Mouse (Mus musculus): ENCODE results near the gene Ralbp1.

Ralbp1 gene

DNA sequence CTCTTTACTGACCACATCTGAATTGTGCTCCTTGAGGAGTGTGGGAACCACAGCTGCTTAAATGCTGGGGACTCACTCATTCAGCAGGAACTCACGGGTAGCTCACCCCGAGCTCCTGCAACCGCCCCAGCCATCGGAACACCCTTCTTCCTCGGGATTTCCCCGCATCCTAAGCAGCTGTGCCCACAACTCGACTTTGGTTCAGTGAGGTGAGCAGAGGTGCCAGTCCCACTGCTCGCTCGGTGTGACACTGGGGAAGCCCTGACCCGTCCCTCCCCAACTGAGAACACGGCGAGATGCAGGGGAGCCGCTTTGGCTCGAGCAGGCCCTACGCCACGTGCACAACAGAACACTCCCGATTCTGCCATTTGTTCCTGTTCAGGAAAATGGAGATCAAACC is 35.1 kb downstream of the Ralbp1 start:
- DNase-seq (ENCODE audit: low spot score), result no peak

DNA sequence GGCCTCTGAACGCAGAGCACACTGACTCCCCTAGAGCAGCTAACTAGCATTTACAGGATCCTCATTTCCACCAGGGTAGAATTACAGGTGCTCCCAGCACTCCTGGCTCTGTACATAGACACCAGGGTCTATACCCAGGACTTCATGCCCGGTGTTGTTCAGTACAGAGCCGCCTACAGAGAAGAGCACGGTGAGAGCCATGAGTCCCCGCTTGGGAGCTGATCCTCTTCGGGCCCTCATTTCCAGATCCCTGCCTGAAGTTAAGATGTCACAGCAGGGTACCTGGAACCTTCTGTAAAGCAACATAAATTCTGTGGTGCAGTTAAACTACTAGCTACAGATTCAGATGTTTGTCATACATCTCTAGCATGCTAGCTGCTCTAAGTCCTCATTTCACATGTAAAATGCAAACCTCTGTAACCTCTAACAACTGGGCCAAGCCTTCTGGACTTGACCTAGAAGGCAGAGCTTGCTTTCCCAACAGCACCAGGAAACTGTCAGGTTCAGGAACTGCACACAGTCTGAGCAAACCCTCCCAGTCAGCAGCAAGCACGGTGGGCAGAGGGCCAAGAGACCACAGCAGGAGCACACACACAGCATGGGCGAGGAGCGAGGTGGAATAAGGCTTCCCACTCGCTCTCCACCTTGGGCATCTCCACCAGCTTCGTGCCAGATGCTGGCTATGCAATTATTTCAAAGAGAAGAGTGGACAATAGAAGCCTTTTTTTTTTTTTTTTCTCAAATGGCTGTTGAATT is 37.7 kb downstream of the Ralbp1 start:
- no peak for DNase-seq (ENCODE audit: low spot score)

DNA sequence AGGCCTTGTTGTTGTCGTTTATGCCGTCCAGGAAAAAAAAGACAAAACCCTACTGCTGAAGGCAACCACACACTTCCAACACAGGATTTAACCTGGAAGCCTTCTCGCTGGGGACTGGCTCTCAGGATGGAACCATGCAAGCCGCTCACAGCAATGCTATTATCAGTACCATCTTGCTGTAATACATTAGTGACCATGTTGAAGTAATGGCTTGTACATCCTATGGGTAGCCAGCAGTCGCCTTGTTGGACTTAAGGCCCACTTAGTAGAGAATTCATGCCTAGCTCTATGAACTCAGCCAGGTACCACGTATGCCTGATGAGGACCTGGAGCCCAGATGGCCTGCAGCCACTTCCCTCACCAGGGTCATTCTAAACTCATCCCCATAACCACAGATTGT is 40.2 kb downstream of the Ralbp1 start:
- no peak for DNase-seq (ENCODE audit: low spot score)

DNA sequence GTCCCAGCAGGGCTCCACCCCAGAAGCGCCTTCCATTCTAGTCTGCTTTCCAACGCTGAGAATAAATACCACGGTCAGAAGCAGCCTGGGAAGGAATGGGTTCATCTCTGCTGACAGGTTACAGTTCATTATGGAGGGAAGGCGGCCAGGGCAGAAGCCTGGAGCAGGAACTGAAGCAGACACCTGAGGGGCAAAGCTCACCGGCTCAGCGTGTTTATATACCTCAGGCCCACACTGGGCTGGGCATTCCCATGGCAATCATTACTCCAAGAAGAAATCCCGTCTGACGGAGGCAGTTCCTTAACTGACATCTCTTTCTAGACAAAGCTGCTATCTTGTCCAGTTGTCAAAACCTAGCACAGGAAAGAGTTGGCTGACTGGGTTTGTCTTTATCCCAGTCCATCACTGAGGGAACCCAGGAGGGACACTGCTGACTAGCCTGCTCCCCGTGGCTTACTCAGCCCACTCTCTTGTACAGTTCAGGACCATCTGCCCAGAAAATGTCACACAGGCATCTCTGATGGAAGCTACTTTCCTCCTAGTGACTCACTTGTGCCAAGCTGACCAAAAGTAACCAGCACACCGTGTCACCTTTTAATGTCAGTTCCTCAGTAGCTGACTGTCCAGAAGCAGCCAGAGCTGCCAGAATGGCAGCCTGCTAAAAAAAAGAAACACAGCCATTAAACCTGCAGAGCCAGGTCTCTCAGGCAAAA is 42.8 kb downstream of the Ralbp1 start:
- no peak for DNase-seq (ENCODE audit: low spot score)

DNA sequence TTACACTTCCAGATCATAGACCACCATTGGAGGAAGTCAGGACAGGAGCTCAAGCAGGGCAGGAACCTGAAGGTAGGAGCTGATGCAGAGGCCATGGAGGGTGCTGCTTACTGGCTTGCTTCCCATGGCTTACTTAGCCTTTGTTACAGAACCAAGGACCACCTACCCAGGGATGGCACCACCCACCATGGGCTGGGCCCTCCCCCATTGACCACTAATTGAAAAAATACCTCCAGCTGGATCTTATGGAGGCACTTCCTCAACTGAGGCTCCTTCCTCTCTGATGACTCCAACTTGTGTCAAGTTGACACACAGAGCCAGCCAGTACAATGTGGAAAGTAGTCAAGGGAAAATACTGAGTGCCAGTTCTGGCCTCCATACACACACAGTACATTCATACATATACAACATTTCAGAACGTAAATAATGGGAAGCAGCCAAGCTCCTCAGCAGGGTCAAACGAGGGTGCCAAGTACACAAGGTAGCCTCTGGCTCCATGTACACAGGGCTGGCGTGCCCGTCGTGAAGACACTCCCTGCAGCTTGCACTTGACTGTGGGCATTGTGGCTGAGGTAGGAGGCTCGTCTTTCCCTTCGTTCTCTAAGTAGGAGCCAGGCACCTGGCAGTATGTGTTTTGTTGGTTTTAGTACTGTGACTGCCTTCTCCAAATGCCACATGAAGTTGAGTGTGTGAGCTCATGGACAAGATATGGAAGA is 45.9 kb downstream of the Ralbp1 start:
- DNase-seq (ENCODE audit: low spot score), result no peak

DNA sequence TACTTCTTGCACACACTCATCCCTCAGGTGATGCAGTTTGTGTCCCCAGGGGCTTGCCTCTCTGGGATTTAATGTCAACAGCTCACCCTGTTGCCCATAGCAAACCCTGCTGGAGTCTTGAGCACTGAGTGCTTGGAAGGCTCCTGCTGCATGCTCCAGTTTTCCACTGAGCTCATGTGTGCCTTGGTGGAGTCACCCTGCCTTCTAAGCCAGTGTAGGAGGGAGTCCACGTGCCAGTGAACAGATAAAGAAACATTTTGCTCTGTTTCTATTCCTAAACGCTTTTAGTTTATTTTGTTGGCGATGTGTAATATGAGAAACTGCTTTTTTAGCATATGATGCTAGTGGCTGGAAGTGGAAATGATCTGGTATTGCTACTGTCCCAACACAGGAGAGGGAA is 48.9 kb downstream of the Ralbp1 start:
- DNase-seq (ENCODE audit: low spot score), result no peak

DNA sequence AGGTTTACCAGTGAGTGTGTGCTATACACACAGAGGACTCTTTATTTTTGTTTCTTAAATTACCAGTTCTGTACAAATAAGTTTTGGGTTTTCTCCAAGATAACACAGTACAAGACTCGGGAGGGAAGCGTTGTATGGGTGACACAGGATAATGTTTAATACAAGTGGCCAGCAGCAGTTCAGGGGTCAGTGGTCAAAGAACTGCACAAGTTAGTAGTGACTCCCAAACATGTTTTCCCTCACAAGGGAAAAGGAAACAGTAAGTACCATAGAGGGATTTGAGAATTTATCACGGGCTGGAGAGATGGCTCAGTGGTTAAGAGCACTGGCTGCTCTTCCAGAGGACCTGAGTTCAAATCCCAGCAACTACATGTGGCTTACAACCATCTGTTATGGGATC is 51.7 kb downstream of the Ralbp1 start:
- DNase-seq (ENCODE audit: low spot score), result no peak

DNA sequence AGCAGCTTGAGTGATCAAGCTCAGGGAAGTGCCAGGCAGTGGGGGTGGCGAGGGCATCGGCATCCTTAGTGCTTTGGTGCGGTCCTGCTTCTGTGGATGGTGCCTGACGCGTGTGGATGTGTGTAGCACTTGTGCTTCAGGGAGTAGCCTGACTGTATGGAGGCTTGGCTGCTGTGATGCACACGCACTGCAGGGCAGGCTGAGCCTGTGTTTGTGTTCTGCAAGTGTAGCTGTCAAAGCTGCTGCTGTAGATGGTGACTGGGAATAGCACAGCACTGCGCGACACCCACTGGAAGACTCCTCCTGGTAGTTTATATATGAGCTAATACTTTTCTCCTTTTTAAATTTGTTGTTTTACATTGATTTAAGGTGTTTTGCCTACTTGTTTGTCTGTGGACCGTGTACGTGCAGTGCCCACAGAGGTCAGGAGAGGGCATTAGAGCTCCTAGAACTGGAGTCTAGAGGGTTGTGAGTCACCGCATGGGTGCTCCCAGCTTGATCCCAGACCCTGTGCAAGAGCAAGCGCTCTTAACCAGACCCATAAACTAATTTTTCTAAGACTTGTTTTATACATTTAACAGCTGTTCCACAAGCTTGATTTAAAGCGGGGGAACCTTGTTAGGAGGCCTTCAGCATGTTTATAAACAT is 55.3 kb downstream of the Ralbp1 start:
- no peak for DNase-seq (ENCODE audit: low spot score)

DNA sequence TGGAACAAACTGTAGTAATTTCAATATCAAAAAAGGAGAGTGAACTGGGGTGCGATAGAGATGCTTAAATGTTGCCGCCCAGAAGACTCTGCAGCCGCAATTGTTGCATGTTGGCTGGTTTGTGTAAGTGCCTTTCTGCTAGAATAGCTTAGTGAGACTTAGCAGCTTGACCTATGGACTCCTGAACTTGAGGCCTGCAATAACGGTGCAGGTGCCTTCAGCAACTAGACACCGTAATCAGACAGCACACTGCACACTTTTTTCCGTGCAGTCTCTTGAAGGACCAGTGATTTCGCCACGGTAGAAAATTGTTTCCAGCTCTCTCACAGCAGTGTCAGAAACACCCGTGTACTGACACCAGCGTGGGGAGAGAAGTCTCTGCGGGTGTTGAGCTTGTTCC is 56.6 kb downstream of the Ralbp1 start:
- no peak for DNase-seq (ENCODE audit: low spot score)

DNA sequence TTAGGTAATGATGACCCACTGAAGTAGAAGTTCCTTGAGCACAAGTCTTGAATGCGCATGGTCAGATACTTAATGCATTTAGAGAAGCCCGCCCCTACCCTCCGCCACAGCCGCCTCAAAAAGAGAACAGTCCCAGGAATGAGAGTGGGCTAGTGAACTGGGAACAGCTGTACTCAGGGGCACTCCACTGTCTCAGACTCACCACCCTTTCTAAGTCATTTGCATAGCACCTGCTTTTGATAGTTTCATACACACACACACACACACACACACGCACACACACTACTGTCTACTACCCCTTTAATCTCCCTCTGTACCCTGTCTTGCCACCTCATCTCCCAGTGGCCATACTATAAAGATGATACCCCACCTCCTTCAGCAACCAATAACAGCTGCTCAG is 57.7 kb downstream of the Ralbp1 start:
- no peak for DNase-seq (ENCODE audit: low spot score)

DNA sequence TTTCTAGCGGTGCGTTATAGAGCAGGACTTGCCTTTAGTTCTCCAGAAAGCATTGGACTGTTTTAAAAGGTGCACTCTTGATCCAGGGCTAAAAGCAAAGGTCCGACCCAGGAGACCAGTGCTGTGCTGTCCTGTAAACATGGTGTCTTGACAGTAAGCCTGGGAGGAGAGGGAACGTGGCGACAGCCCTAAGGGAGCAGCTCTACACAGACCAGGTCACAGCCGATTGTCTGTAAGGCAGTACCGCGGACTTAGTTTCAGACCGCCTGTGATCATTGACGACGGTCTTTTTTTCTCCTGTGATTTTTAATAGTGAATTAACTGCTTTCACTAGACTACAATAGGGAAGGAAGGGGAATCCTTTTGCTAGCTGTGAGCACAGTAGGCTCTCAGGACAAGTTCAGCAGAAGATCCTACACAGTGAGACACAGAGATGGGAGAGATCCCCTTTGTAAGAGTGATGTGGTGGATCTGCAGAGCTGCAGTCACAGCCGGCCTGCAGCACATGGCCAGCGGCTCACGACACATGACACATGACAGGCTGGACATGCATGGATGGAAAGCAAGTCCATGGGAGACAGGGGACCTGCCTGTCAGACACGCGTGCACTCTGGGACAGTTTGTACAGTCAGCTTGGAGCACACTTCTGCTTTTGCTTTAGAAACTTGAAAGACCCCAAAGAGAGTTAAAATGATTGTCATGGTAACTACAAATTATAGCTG is 58.3 kb downstream of the Ralbp1 start:
- no peak for DNase-seq (ENCODE audit: low spot score)

DNA sequence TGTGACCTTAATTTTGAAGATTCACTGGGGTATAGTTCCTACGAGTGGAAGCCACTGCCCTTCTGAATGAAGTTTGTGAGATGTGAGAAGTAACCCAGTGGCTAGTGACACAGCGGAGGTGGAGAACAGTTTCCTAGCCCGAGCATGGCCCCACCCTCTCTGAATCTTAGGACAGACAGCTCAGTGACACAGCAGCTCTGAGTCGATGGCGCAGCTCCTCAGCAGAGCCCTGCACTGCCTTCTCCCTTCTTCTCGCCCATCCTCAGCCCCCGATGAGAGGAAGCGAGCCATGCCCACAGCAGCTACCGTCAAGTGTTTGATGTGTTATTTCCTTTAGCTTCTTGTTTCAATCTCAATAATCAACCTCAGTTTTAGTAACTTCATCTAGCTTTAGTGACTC is 59.3 kb downstream of the Ralbp1 start:
- no peak for DNase-seq (ENCODE audit: low spot score)

DNA sequence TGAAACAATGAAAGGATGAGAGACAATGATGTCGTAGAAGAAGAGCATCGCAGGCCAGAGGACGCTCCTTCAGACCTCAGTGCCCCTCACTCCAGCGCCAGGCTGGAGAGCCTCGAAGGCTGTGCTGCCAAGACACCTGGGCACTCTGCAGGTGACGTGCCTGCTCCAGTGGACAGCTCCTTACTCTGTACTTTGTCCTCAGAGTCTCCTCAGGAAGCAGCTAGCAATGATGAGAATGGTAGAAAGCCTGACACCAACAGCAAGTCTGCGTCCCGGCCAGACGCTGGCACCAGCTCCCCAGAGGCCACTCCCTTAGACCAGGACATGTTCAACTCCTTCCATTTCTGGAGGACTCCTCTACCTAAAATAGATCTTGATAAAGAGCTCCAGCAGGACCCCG is 61.4 kb downstream of the Ralbp1 start:
- no peak for DNase-seq (ENCODE audit: low spot score)

DNA sequence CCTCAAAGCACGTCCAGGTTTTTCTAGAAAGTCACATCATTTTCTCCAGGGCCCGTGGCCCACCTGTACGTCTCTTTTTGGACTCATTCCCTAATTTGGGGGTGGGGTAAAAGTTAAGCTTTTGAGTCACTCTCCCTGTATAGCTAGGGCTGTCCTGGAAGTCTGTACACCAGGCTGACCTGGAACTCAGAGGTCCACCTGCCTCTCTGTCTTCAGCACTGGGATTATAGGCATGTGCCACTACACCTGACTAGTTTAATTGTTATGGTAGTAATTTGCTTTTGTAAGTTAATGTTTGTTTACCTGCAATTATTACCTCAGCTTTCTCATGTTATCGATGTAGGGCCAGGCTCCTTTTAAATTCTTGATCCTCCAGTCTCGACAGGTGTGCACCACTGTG is 63.2 kb downstream of the Ralbp1 start:
- DNase-seq (ENCODE audit: low spot score), result no peak

DNA sequence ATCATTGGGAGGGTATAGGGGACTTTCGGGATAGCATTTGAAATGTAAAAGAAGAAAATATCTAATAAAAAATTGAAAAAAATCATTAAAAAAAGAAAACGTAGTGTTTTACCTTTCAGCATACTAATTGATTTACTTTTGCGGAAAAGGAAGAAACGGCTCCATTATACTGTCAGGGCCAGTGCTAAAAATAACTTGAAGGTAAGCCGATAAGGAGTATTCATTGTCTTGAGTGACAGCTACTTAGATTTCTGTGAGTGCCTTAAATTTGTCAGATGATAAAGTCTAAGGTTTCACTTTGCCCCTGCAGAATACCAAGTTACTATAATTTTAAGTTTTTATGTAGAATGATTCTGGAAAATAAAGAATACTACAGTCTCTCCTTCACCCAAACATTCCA is 65.4 kb downstream of the Ralbp1 start:
- no peak for DNase-seq (ENCODE audit: low spot score)

DNA sequence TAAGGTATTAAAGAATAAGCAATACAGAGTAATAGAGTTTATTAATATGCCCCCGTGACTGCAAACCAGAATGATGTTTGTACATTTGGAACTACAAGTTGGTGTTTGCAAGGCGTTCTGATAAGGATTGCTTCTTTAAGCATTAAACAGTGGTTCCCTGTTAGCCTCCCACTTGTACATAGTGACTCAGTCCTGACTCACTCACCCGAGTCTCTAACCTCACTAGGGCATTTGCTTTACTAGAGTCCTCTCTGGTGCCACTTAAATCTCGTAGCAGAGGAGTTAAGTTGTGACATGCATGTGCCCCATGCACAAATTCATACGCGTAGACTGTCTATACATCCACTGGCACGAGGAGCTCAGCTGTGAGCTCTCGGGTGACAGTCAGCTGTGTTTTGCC is 71.8 kb downstream of the Ralbp1 start:
- DNase-seq (ENCODE audit: low spot score), result no peak

DNA sequence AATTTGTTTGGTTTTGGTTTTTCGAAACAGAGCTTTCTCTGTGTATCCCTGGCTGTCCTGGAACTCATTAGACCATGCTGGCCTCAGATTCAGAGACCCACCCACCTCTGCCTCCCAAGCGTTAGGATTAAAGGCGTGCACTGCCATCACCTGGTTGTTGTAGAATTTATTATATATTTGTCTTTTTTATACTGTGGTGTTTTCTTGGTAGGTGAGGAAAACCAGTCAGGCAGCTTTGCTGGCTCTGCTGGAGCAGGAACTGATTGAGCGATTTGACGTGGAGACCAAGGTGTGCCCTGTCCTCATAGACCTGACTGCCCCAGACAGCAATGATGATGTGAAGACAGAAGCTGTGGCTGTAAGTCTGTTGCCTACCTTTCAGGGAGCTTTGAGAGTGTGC is 74.6 kb downstream of the Ralbp1 start:
- no peak for DNase-seq (ENCODE audit: low spot score)

DNA sequence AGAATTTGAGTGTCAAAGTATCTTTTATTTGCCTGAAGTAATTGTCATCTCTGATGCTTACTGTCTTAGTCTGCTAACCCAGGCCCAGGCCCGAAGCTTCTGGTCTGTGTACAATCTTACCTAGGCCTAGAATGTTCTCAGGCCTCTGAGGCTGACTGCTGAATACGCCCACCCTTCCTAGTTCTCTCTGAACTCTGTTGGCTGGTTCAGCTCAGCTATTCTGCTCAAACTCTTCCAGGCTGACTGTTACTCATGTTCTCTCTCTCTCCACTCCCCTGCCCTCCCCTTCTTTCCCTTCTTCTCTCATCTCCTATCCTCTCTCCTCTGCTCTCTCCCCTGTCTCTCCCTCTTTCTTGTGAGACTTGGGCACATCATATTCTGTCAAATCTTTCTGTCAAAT is 79.2 kb downstream of the Ralbp1 start:
- no peak for DNase-seq (ENCODE audit: low spot score)

DNA sequence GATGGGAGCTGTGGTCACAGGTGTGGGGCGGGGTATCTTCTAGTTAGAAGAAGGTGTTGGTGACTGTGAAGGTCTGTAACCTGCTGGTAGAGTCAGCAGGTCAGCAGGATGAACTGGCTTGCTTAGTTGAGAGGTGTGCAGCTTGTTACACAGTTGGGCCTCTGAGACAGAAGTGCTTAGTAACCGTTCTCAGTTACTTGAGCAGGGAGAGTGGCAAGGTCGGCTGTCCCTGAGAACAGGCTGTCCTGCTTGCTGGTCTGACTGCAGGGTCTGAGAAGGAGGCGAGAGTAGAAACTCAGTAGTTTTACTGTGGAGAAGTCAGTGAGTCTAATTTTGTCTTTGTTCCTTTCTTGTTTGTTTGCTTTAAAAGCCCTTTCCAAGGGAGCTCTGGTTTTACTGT is 79.6 kb downstream of the Ralbp1 start:
- no peak for DNase-seq (ENCODE audit: low spot score)

DNA sequence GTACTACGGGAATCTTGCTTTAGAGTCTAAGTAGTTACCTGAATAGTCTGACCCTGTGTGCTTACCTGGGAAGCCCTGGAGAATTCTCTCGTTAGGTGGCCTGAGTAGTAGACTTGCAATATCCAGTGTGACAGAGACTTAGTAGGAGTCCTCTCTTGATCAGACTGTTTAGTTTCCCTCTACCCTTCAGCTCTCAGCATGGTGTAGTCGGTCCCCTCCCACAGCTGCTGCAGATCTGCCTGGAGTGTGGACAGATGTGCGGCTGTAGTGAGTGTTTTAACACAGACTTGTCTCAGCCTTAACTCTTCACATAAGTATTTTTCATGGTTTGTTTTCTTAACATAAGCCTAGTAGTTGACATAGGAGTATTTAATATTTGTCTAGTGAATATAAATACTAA is 83.6 kb downstream of the Ralbp1 start:
- no peak for DNase-seq (ENCODE audit: low spot score)

DNA sequence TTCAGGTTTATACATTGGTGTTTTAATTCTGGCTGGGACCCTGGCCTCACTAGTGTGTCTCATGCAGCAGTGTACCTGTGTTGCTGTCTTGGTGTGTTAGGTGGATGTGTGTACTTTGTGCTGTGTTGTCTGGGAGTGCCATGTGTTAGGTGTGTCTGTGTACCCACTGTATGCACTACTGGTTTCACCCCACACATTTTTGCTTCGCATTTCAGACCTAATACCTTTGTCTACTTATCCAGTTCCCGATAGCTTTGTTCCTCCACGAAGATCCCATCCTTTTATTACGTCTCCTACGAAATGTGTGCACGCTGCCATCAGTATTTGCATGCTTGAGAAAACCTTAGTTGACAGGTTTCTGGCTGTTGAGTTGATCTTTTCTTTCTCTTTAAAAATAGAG is 85.1 kb downstream of the Ralbp1 start:
- DNase-seq (ENCODE audit: low spot score), result no peak

DNA sequence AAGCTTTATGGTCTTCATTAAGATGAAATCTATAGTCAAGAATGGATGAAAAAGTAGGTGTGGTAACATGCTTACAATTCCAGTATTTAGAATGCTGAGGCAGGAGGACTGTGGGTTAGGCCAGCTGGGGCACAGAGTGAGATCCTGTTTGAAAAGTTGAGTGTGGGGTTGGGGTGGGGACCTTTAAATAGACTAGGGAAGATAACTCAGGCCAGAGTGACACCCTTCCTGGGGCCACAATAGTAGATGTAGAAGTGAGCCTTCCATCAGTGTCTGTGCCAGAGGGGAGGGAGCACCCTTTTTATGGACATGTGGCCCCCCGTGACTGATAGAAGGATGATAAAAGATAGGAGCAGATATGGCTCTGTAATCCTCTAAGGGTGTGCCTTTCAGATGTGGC is 86.2 kb downstream of the Ralbp1 start:
- DNase-seq (ENCODE audit: low spot score), result no peak

Data from ovary, adult 18-20 months (tissue).